Mouse (Mus musculus) forebrain, postnatal 0 days (tissue): ENCODE results near the gene Dhrs2. TPM values are rescaled to one million over a fixed set of nuclear protein-coding genes. Genes with fewer than 3 reads are reported as not detected.

Experiments used
- ATAC-seq: fragments of 200-750 bp; cut with Nextera tagmentation; 2 replicates; pipeline ENCODE4 v1.8.0; 2017; ENCODE audit warnings: mild to moderate bottlenecking, moderate library complexity
- DNase-seq: peaks from one replicate; pipeline ENCODE4 v3.0.0-alpha.2; 2015
- H3K27ac ChIP-seq: fragments of 300-500 bp; sonication (generic); 2 replicates; pipeline ENCODE4 v1.5.1; 2014; ENCODE audit warnings: low read depth, mild to moderate bottlenecking, antibody characterized with exemption, low read length, moderate library complexity, mixed read lengths
- H3K27me3 ChIP-seq: fragments of 300-500 bp; sonication (generic); 2 replicates; pipeline ENCODE4 v1.6.1; 2014; ENCODE audit warnings: mild to moderate bottlenecking, low read length, mixed read lengths; ENCODE audit not compliant: insufficient read depth
- H3K36me3 ChIP-seq: fragments of 300-500 bp; sonication (generic); 2 replicates; pipeline ENCODE4 v1.6.1; 2014; ENCODE audit warnings: mild to moderate bottlenecking, moderate library complexity; ENCODE audit not compliant: insufficient read depth
- H3K4me1 ChIP-seq: fragments of 300-500 bp; sonication (generic); 2 replicates; pipeline ENCODE4 v1.6.1; 2014; ENCODE audit warnings: antibody characterized with exemption; ENCODE audit not compliant: insufficient read depth
- H3K4me2 ChIP-seq: fragments of 300-500 bp; sonication (generic); 2 replicates; pipeline ENCODE4 v1.6.1; 2014; ENCODE audit warnings: low read depth, mild to moderate bottlenecking, moderate library complexity
- H3K4me3 ChIP-seq: fragments of 300-500 bp; sonication (generic); 2 replicates; pipeline ENCODE4 v1.5.1; 2014; ENCODE audit warnings: low read depth, low read length, mixed read lengths
- H3K9ac ChIP-seq: fragments of 300-500 bp; sonication (generic); 2 replicates; pipeline ENCODE4 v1.6.1; 2014; ENCODE audit warnings: mild to moderate bottlenecking
- H3K9me3 ChIP-seq: fragments of 300-500 bp; sonication (generic); 2 replicates; pipeline ENCODE4 v1.6.1; 2016; ENCODE audit warnings: low read length
- CTCF ChIP-seq: sonication (generic); IDR thresholded peaks from 2 replicates; pipeline ENCODE4 v1.5.1; 2016; ENCODE audit warnings: antibody characterized with exemption, control low read depth, low read depth
- WGBS: fragments of 180-500 bp; shearing (Covaris S2); extraction: QIAGEN DNeasy Blood & Tissue Kit; methylation state at CpG from one replicate; pipeline ENCODE4 v1.1.7; 2014; 5-methylcytosine and 5-hydroxymethylcytosine counted together
- polyA plus RNA-seq: library from polyadenylated mRNA; unstranded; fragments of >200 nt; fragmentation: Nextera tagmentation; extraction: Ambion mirVana; gene quantifications from 2 replicates; pipeline ENCODE4 v1.2.1, GENCODE M21; 2015
- total RNA-seq: library from RNA; depleted of rRNA; stranded (reverse); fragments of >200 nt; gene quantifications from 2 replicates; pipeline ENCODE4 v1.2.3, GENCODE M21; 2014

The Dhrs2 gene
- total and polyA plus RNA-seq, 2 experiments from 2014 or later = 0.30 to 0.67 TPM

DNA sequence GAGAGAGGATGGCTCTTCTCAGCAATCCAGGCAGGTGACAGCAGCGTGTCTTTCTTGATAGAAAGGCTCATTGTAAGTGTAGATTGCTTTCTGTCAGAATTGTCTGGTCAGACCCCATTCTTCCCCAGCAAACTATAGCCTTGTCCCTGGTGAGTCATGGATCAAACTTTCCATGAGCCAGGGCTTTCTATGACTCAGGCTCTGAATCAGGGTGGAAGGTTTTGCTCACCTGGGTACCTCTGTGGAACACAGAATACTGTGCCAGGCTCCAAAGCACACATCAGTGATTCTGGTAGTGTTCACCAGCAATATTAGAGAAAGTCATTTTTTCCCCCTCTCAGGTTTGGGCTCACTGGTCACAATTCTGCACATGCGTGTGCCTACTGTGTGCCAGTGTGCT lies 13.5 kb upstream of the Dhrs2 start:
- DNase-seq (no peak), ATAC-seq (no peak)
- no peaks in the 10 kb centered on the region for H3K27me3 ChIP-seq
- H3K9ac ChIP-seq = no peak overlapping the region
- no peak overlapping the region for H3K4me2 ChIP-seq
- no peak overlapping the region for H3K4me3 ChIP-seq
- TF ChIP-seq CTCF = no peak
- H3K27ac ChIP-seq = no peak overlapping the region
- WGBS = 94% methylated on average over 2 of the region's 2 CpGs
- no peaks in the 10 kb centered on the region for H3K36me3 ChIP-seq
- H3K9me3 ChIP-seq = no peaks in the 10 kb centered on the region
- H3K4me1 ChIP-seq = peaks cover 14% of the 10 kb centered on the region; the same call in 1 of the 2 replicates

DNA sequence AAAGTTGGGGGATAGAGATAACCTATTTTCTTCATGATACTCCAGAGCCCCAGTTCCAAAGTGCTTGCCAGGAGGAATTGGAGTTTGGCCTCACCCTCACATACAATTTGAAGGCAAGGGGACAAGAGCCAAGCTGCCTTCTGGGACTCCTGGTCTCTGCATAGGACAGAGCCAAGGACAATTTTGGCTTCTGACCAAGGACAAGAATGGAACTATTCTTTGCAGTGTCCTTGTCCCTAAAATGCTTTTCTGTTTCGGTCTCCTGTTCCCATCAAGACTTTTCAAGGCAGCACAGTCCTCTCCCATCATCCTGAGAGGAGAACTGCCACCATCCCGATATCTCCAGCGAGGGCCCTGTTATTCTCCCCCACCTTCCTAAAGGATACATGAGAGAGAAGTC lies 8.2 kb upstream of the Dhrs2 start:
- no peak for DNase-seq
- 76% methylated on average over 3 of the region's 3 CpGs for WGBS
- no peaks in the 10 kb centered on the region for H3K9me3 ChIP-seq

DNA sequence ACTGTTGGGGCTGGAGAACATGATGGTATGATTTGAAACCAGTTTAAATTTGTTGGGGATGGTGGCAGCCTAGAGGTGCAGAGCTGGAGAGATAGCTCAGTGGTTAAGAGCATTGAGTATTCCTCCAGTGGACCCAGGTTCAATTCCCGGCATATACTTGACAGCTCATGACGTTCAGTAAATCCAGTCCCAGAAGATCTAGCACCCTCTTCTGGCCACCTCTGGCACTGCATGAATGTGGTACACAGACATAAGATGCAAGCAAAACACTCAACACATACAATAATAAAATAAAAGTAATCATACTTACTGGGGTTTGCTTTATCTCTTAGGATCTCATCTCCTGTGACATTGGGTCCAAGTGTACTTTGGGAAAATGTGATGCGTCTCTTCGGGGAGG lies 7.3 kb upstream of the Dhrs2 start:
- H3K27me3 ChIP-seq = no peaks in the 10 kb centered on the region
- no peak overlapping the region for H3K4me2 ChIP-seq
- DNase-seq = peak; percentile 23
- peak; percentile 52; the same call in 1 of the 2 replicates for TF ChIP-seq CTCF
- WGBS = 56% methylated on average over 4 of the region's 4 CpGs
- no peaks in the 10 kb centered on the region for H3K4me1 ChIP-seq
- no peak overlapping the region for H3K4me3 ChIP-seq
- no peak for ATAC-seq
- no peaks in the 10 kb centered on the region for H3K9me3 ChIP-seq
- no peak overlapping the region for H3K27ac ChIP-seq
- H3K36me3 ChIP-seq = no peaks in the 10 kb centered on the region
- no peak overlapping the region for H3K9ac ChIP-seq

More for the DNA sequence above, 8.2 kb upstream of the Dhrs2 start:
- Histone ChIP-seq H3K36me3 (no peaks in the 10 kb centered on the region), H3K27me3 (no peaks in the 10 kb centered on the region), H3K27ac (no peak overlapping the region), H3K4me2 (no peak overlapping the region), H3K4me3 (no peak overlapping the region), H3K9ac (no peak overlapping the region), H3K4me1 (no peaks in the 10 kb centered on the region)
- TF ChIP-seq CTCF = no peak
- ATAC-seq = no peak

DNA sequence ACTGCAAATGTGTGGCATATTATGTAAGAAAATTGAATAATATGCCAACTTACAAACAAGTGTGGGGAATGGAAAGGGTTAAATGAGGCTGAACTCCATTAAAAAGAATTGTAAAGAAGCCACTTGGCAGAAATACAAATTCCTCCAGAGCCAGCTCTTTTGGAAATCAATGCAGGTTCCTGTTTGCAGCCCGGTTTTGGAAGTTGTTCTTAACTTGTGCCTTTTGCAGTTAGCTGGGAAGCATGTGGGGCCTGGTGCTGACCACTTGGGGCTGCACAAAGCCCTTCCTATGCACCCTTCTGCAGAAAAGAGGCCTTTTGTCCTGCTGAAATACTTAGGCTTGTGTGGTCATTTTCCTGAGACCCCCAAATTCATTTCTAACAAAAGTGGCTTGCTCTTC lies 1.4 kb downstream of the Dhrs2 start:
- Histone ChIP-seq H3K36me3 (no peaks in the 10 kb centered on the region), H3K4me2 (no peak overlapping the region), H3K4me1 (no peaks in the 10 kb centered on the region), H3K4me3 (no peak overlapping the region), H3K27ac (no peak overlapping the region), H3K9ac (no peak overlapping the region), H3K27me3 (no peaks in the 10 kb centered on the region), H3K9me3 (no peaks in the 10 kb centered on the region)
- TF ChIP-seq CTCF = peak; percentile 31; the same call in 1 of the 2 replicates
- 3% methylated on average over 1 of the region's 1 CpGs for WGBS
- DNase-seq (peak; percentile 58), ATAC-seq (peak; percentile 77)

DNA sequence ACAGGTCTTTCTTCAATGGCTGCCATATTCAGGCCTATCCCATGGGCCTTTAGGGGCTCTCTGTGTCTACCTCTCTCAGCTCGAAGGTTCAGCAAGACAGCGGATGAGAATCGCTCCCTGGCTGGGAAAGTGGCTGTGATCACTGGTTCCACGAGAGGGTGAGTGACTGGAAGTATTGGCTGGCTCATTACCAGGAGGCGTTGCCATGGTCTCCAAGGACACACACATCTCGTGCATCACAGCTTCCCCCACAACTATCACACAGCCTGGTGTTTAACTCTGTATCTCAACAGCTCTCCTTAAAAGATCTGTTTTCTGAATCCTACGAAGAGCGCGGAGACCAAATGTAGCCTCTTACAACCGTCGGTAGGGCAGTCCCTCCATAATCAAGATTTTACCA lies 12.8 kb downstream of the Dhrs2 start:
- H3K36me3 ChIP-seq = no peaks in the 10 kb centered on the region
- H3K9me3 ChIP-seq = no peaks in the 10 kb centered on the region
- no peak for TF ChIP-seq CTCF
- no peak overlapping the region for H3K27ac ChIP-seq
- ATAC-seq (no peak), DNase-seq (no peak)
- no peaks in the 10 kb centered on the region for H3K27me3 ChIP-seq
- H3K4me2 ChIP-seq = no peak overlapping the region
- H3K4me1 ChIP-seq = no peaks in the 10 kb centered on the region
- no peak overlapping the region for H3K4me3 ChIP-seq
- no peak overlapping the region for H3K9ac ChIP-seq
- WGBS = 89% methylated on average over 11 of the region's 11 CpGs

DNA sequence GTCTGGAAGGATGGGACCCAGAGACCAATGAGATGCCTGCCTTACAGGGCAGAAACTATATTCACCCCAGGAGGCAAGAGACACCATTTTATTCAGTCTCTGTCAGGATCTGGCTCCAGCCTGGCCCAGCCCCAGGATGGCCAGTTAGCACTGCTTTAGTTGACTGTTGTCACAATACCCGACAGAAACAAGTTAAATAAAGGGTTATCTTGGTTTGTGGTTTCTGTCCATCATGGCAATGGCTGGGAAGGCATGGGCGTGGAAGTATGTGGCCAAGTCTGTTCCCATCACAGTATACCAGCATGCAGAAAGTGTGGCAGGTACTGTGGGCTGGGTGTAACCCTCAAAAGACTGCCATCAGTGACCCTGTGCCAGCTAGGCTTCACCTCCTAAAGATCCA lies 14.9 kb downstream of the Dhrs2 start:
- no peaks in the 10 kb centered on the region for H3K27me3 ChIP-seq

DNA sequence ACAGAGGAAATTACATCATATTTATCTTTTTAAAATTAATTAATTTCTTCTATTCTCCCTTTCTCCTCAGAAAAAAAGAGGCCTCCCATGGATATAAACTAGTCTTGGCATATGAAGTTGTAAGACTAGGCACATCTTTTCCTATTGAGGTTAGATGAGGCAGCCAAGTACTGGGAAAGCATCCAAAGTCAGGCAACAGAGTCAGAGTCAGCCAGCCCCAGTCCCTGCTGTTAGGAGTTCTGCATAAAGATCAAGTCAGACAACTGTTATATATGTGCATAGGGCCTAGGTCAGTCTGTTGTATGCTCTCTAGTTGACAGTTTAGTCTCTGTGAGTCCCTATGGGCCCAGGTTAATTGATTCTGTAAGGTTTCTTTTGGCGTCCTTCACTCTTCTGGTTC lies 20.9 kb downstream of the Dhrs2 start:
- no peak for TF ChIP-seq CTCF
- H3K4me2 ChIP-seq = no peak overlapping the region
- ATAC-seq = peak; percentile 67
- H3K36me3 ChIP-seq = no peaks in the 10 kb centered on the region
- peak; percentile 58 for DNase-seq
- H3K4me1 ChIP-seq = peaks cover 7% of the 10 kb centered on the region; the same call in 1 of the 2 replicates
- 76% methylated on average over 1 of the region's 1 CpGs for WGBS
- no peaks in the 10 kb centered on the region for H3K27me3 ChIP-seq
- H3K9me3 ChIP-seq = no peaks in the 10 kb centered on the region
- no peak overlapping the region for H3K9ac ChIP-seq
- no peak overlapping the region for H3K27ac ChIP-seq
- no peak overlapping the region for H3K4me3 ChIP-seq

More for the DNA sequence above, 14.9 kb downstream of the Dhrs2 start:
- Histone ChIP-seq H3K9ac (no peak overlapping the region), H3K4me3 (no peak overlapping the region), H3K9me3 (no peaks in the 10 kb centered on the region), H3K4me1 (no peaks in the 10 kb centered on the region), H3K4me2 (no peak overlapping the region), H3K27ac (no peak overlapping the region), H3K36me3 (no peaks in the 10 kb centered on the region)
- TF ChIP-seq CTCF = no peak
- DNase-seq (no peak), ATAC-seq (no peak)
- whole genome bisulfite sequencing = 75% methylated on average over 2 of the region's 2 CpGs
